Mouse (Mus musculus) erythroblast, embryonic 14.5 days (primary cell): ENCODE results near the gene Ntng1.

Experiments used
- GATA1 ChIP-seq: IDR thresholded peaks from 2 replicates; pipeline ENCODE4 v1.6.1; 2012; ENCODE audit warnings: low read length, inconsistent platforms, mixed read lengths
- TAL1 ChIP-seq: IDR thresholded peaks from 3 replicates; pipeline ENCODE4 v1.6.1; 2012; ENCODE audit warnings: low read length, inconsistent platforms, mixed read lengths

DNA sequence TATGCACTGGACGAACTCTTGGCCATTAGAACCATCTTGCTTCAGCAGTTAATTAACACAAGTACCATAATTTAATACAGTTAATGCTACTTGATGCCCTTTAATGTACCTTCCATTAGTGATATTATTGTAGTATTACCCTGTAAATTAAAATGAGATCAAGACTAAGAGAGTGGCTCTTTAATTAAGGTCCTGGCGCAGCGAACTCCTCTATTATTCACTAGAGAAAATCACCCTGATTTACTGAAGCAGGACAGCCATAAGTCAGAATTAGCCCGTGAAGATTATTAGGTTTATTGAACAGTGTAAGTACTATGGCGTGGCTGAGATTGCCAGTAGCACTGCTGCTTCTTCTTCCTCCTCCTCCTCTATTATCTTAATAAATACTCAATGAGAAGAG, 212.8 kb downstream of the Ntng1 start:
- TF ChIP-seq GATA1 (no peak), TAL1 (no peak)
